Mouse (Mus musculus) myocyte (in vitro differentiated cells): ENCODE results near the gene Rpl5. TPM values are rescaled to one million over a fixed set of nuclear protein-coding genes. Genes with fewer than 3 reads are reported as not detected.
"Not testable (repeated sequence)": the region's sequence is repeated elsewhere in the genome, so short reads cannot be mapped to it uniquely, and the experiment has no call there.

Experiments used
- H3K27me3 ChIP-seq: one replicate; pipeline ENCODE4 v1.6.1; 2011; ENCODE audit not compliant: control insufficient read depth, insufficient read depth, insufficient read length
- H3K36me3 ChIP-seq: one replicate; pipeline ENCODE4 v1.6.1; 2011; ENCODE audit not compliant: control insufficient read depth, insufficient read depth
- H3K4me2 ChIP-seq: one replicate; pipeline ENCODE4 v1.6.1; 2011; ENCODE audit warnings: low read depth, control low read depth
- H3K4me3 ChIP-seq: one replicate; pipeline ENCODE4 v1.5.1; 2011; ENCODE audit warnings: mild to moderate bottlenecking, control low read depth, moderate library complexity
- H3K79me2 ChIP-seq: one replicate; pipeline ENCODE4 v1.6.1; 2011; ENCODE audit not compliant: control insufficient read depth, insufficient read depth
- H3ac ChIP-seq: one replicate; pipeline ENCODE4 v1.6.1; 2011; ENCODE audit not compliant: control insufficient read depth, insufficient read length
- CEBPB ChIP-seq: IDR thresholded peaks from 2 replicates; pipeline ENCODE4 v1.6.1; 2011; ENCODE audit warnings: mild to moderate bottlenecking, moderate library complexity; ENCODE audit not compliant: poor library complexity, insufficient read depth, severe bottlenecking
- E2F4 ChIP-seq: IDR thresholded peaks from one replicate; pipeline ENCODE4 v1.6.1; 2011; ENCODE audit warnings: mild to moderate bottlenecking, control low read depth, moderate library complexity; ENCODE audit not compliant: insufficient read depth
- MAX ChIP-seq: IDR thresholded peaks from one replicate; pipeline ENCODE4 v1.6.1; 2011; ENCODE audit warnings: low read depth, mild to moderate bottlenecking, control low read depth
- MYOD1 ChIP-seq, 3 experiments: IDR thresholded peaks; one replicate each; pipeline ENCODE4 v1.6.1; 2011; ENCODE audit warnings: control low read depth in 2 of 3, low read depth in 2 of 3, mild to moderate bottlenecking in 2 of 3, moderate library complexity in 1 of 3; ENCODE audit not compliant: insufficient read length in 2 of 3, control insufficient read depth in 1 of 3
- MYOG ChIP-seq, 3 experiments: IDR thresholded peaks; one replicate each; pipeline ENCODE4 v1.6.1; 2011; ENCODE audit warnings: control low read depth in 2 of 3, low read depth in 2 of 3, mild to moderate bottlenecking in 2 of 3; ENCODE audit not compliant: insufficient read length in 2 of 3, control insufficient read depth in 1 of 3, insufficient read depth in 1 of 3
- POLR2A ChIP-seq: IDR thresholded peaks from one replicate; pipeline ENCODE4 v1.6.1; 2011; ENCODE audit warnings: low read depth, mild to moderate bottlenecking, control low read depth, moderate library complexity; ENCODE audit not compliant: insufficient read length
- POLR2AphosphoS2 ChIP-seq: IDR thresholded peaks from one replicate; pipeline ENCODE4 v1.6.1; 2011; ENCODE audit warnings: low read depth, control low read depth; ENCODE audit not compliant: insufficient read length
- REST ChIP-seq: IDR thresholded peaks from one replicate; pipeline ENCODE4 v1.6.1; 2011; ENCODE audit warnings: mild to moderate bottlenecking, control low read depth, moderate library complexity; ENCODE audit not compliant: insufficient read depth, insufficient read length
- SRF ChIP-seq: IDR thresholded peaks from one replicate; pipeline ENCODE4 v1.6.1; 2011; ENCODE audit warnings: low read depth; ENCODE audit not compliant: control insufficient read depth, insufficient read length
- TCF12 ChIP-seq: IDR thresholded peaks from one replicate; pipeline ENCODE4 v1.6.1; 2011; ENCODE audit warnings: mild to moderate bottlenecking, control low read depth; ENCODE audit not compliant: poor library complexity, insufficient read depth, severe bottlenecking
- TCF3 ChIP-seq: IDR thresholded peaks from one replicate; pipeline ENCODE4 v1.6.1; 2011; ENCODE audit warnings: low read depth, control low read depth; ENCODE audit not compliant: insufficient read length
- USF1 ChIP-seq: IDR thresholded peaks from one replicate; pipeline ENCODE4 v1.6.1; 2011; ENCODE audit warnings: low read depth, mild to moderate bottlenecking, control low read depth, moderate library complexity
- polyA plus RNA-seq: library from polyadenylated mRNA; unstranded; fragments of >200 nt; fragmentation: generic; extraction: Trizol; gene quantifications from one replicate; pipeline ENCODE4 v1.2.1, GENCODE M21; 2012; ENCODE audit warnings: missing spikeins

Rpl5 gene
- polyA plus RNA-seq, 1 experiment, result 207 TPM

GRCm38 (mm10) chr5:107938483-107938882 lies 38.2 kb downstream of the Rpl5 start:
- H3K79me2 ChIP-seq, H3K4me3 ChIP-seq, H3K27me3 ChIP-seq, H3K4me2 ChIP-seq, H3ac ChIP-seq, H3K36me3 ChIP-seq: not testable (repeated sequence)
- 0 out of 2 replicates have a peak, but pooled peaks have one; percentile 41 for TF ChIP-seq CEBPB

- TF ChIP-seq USF1 (no peak), MYOD1 (IDR thresholded peaks at IDR 0.05; ENCODE audit: control insufficient read depth in 1 of 3, insufficient read length in 2 of 3, low read depth in 2 of 3) (no peak), TCF12 (no peak), CEBPB (no peak), POLR2A (no peak), E2F4 (no peak), MYOG (IDR thresholded peaks at IDR 0.05; ENCODE audit: control insufficient read depth in 1 of 3, insufficient read depth in 1 of 3, insufficient read length in 2 of 3, low read depth in 2 of 3) (no peak), REST (no peak), POLR2AphosphoS2 (no peak), MAX (no peak), TCF3 (no peak), SRF (no peak)
- no peak overlapping the region for H3K4me2 ChIP-seq
- H3K4me3 ChIP-seq, result no peak overlapping the region
- no peak overlapping the region for H3ac ChIP-seq
- H3K79me2 ChIP-seq, result no peaks in the 10 kb centered on the region
- no peaks in the 10 kb centered on the region for H3K27me3 ChIP-seq
- no peaks in the 10 kb centered on the region for H3K36me3 ChIP-seq
Observed at GRCm38 (mm10) chr5:107938886-107939285, 38.6 kb downstream of the Rpl5 start.

- no peaks in the 10 kb centered on the region for H3K27me3 ChIP-seq
- H3K36me3 ChIP-seq, result no peaks in the 10 kb centered on the region
- no peak overlapping the region for H3K4me3 ChIP-seq
- TF ChIP-seq TCF3 (no peak), REST (no peak), POLR2AphosphoS2 (no peak), TCF12 (no peak), MYOD1 (IDR thresholded peaks at IDR 0.05; ENCODE audit: control insufficient read depth in 1 of 3, insufficient read length in 2 of 3, low read depth in 2 of 3) (no peak), CEBPB (no peak), E2F4 (no peak), USF1 (no peak), MAX (no peak), MYOG (IDR thresholded peaks at IDR 0.05; ENCODE audit: control insufficient read depth in 1 of 3, insufficient read depth in 1 of 3, insufficient read length in 2 of 3, low read depth in 2 of 3) (no peak), POLR2A (no peak), SRF (no peak)
- no peak overlapping the region for H3ac ChIP-seq
- no peak overlapping the region for H3K4me2 ChIP-seq
- no peaks in the 10 kb centered on the region for H3K79me2 ChIP-seq
Observed at GRCm38 (mm10) chr5:107939701-107940100, 39.4 kb downstream of the Rpl5 start.

GRCm38 (mm10) chr5:107941222-107941621 lies 40.9 kb downstream of the Rpl5 start:
- H3K4me3 ChIP-seq, result no peak overlapping the region
- H3K27me3 ChIP-seq, result no peaks in the 10 kb centered on the region
- no peaks in the 10 kb centered on the region for H3K79me2 ChIP-seq
- H3K4me2 ChIP-seq, result no peak overlapping the region
- no peak overlapping the region for H3ac ChIP-seq
- TF ChIP-seq CEBPB (no peak), E2F4 (no peak), SRF (no peak), POLR2A (no peak)
- no peaks in the 10 kb centered on the region for H3K36me3 ChIP-seq

GRCm38 (mm10) chr5:107942941-107943340 lies 42.6 kb downstream of the Rpl5 start:
- no peak overlapping the region for H3ac ChIP-seq
- TF ChIP-seq POLR2A, result no peak
- no peak for TF ChIP-seq MYOG (IDR thresholded peaks at IDR 0.05; ENCODE audit: control insufficient read depth in 1 of 3, insufficient read depth in 1 of 3, insufficient read length in 2 of 3, low read depth in 2 of 3)
- no peak for TF ChIP-seq CEBPB
- TF ChIP-seq POLR2AphosphoS2, result no peak
- TF ChIP-seq MAX, result no peak
- no peak for TF ChIP-seq TCF12
- TF ChIP-seq SRF, result no peak
- TF ChIP-seq TCF3, result no peak
- no peak for TF ChIP-seq USF1
- no peak for TF ChIP-seq REST
- TF ChIP-seq MYOD1 (IDR thresholded peaks at IDR 0.05; ENCODE audit: control insufficient read depth in 1 of 3, insufficient read length in 2 of 3, low read depth in 2 of 3), result no peak
- no peak for TF ChIP-seq E2F4
- H3K4me3 ChIP-seq, result no peak overlapping the region
- no peaks in the 10 kb centered on the region for H3K36me3 ChIP-seq
- H3K79me2 ChIP-seq, result no peaks in the 10 kb centered on the region
- H3K4me2 ChIP-seq, result no peak overlapping the region
- no peaks in the 10 kb centered on the region for H3K27me3 ChIP-seq

GRCm38 (mm10) chr5:107943526-107943925 lies 43.2 kb downstream of the Rpl5 start:
- Histone ChIP-seq H3K79me2 (no peaks in the 10 kb centered on the region), H3ac (no peak overlapping the region), H3K27me3 (no peaks in the 10 kb centered on the region), H3K36me3 (no peaks in the 10 kb centered on the region), H3K4me2 (no peak overlapping the region), H3K4me3 (no peak overlapping the region)
- TF ChIP-seq SRF (no peak), MYOG (IDR thresholded peaks at IDR 0.05; ENCODE audit: control insufficient read depth in 1 of 3, insufficient read depth in 1 of 3, insufficient read length in 2 of 3, low read depth in 2 of 3) (peak in 1 of 3 experiments; percentile 18)
